Mouse (Mus musculus): ENCODE data around the gene Csnk1d. TPM values are rescaled to one million over a fixed set of nuclear protein-coding genes. Genes with fewer than 3 reads are reported as not detected.

Gene Csnk1d
- total RNA-seq, 2 experiments from 2014 or later = 45.8 to 52.6 TPM

Other genes starting within 250 kb of the Csnk1d start
- gene Hmga1b, start 228.5 kb downstream of the Csnk1d start, total RNA-seq (2021) = 10 to 100 TPM; 17.1 to 19.8 TPM
- 10 to 100 TPM in 1 of 2 experiments, 1 to 10 TPM in 1; 9.6 to 11.0 TPM for gene Rfng, start 207.1 kb downstream of the Csnk1d start, total RNA-seq (2021)
- 10 to 100 TPM; 50.3 to 53.0 TPM for gene Gps1, start 207.1 kb downstream of the Csnk1d start, total RNA-seq (2021)
- gene Dus1l, start 194.9 kb downstream of the Csnk1d start, total RNA-seq (2021) = 10 to 100 TPM; 32.6 to 36.2 TPM
- gene Fasn, start 166.8 kb downstream of the Csnk1d start, total RNA-seq (2021) = 10 to 100 TPM; 11.1 to 59.9 TPM
- gene Ccdc57, start 58.5 kb downstream of the Csnk1d start, total RNA-seq (2021) = 1 to 10 TPM; 2.8 to 2.9 TPM
- 100 to 1,000 TPM; 313 to 418 TPM for gene Slc16a3, start 42.9 kb downstream of the Csnk1d start, total RNA-seq (2021)
- not detected for gene Cd7, start 48.1 kb upstream of the Csnk1d start, total RNA-seq (2021)
- gene Sectm1b, start 72.2 kb upstream of the Csnk1d start, total RNA-seq (2021) = not detected
- gene Sectm1a, start 89.9 kb upstream of the Csnk1d start, total RNA-seq (2021) = not detected
- not detected for gene Tex19.2, start 127.3 kb upstream of the Csnk1d start, total RNA-seq (2021)
- gene Tex19.1, start 154.8 kb upstream of the Csnk1d start, total RNA-seq (2021) = not detected
- 1 to 10 TPM in 1 of 2 experiments, under 1 TPM in 1; 0.35 to 1.1 TPM for gene Uts2r, start 168.9 kb upstream of the Csnk1d start, total RNA-seq (2021)
- 1 to 10 TPM; 4.8 to 6.9 TPM for gene Hexdc, start 213.1 kb upstream of the Csnk1d start, total RNA-seq (2021)
- gene Ogfod3, start 213.4 kb upstream of the Csnk1d start, total RNA-seq (2021) = 10 to 100 TPM; 11.5 to 11.6 TPM
- 1 to 10 TPM; 3.0 to 3.6 TPM for gene Cybc1, start 238.0 kb upstream of the Csnk1d start, total RNA-seq (2021)
- 10 to 100 TPM; 78.0 to 90.7 TPM for gene Narf, start 245.9 kb upstream of the Csnk1d start, total RNA-seq (2021)

Data from gastrocnemius, postnatal 25 days (tissue).